Mouse (Mus musculus) CH12.LX (cell line): Measurements from ENCODE around the gene Tmem44. TPM values are rescaled to one million over a fixed set of nuclear protein-coding genes. Genes with fewer than 3 reads are reported as not detected.
A peak's percentile ranks its signal among the peaks of the same experiment; 100 is the strongest.

Experiments used
- DNase-seq: peaks from one replicate; pipeline ENCODE4 v3.0.0-alpha.2; 2013; ENCODE audit errors: extremely low read depth
- H3K27ac ChIP-seq: 2 replicates; pipeline ENCODE4 v1.5.1; 2012; ENCODE audit warnings: low read depth, mild to moderate bottlenecking, control low read depth, moderate library complexity; ENCODE audit not compliant: insufficient read depth
- H3K27me3 ChIP-seq: replicated peaks from 2 replicates; pipeline ENCODE3; 2012; ENCODE audit warnings: inconsistent platforms
- H3K36me3 ChIP-seq, 2 experiments: replicated peaks in 1 of 2; 2 replicates each; pipeline versions ENCODE3 to v1.6.1; 2012; ENCODE audit warnings: inconsistent platforms in 1 of 2, low read length in 1 of 2, mild to moderate bottlenecking in 1 of 2, mixed read lengths in 1 of 2, moderate library complexity in 1 of 2; ENCODE audit not compliant: control insufficient read depth in 1 of 2, insufficient read depth in 1 of 2
- H3K4me1 ChIP-seq, 2 experiments: 2 replicates each; pipeline ENCODE4 v1.6.1; 2012; ENCODE audit warnings: inconsistent platforms in 1 of 2, moderate library complexity in 1 of 2; ENCODE audit not compliant: insufficient read depth in 2 of 2, control insufficient read depth in 1 of 2
- H3K4me2 ChIP-seq: 2 replicates; pipeline ENCODE4 v1.6.1; 2012; ENCODE audit warnings: low read depth, mild to moderate bottlenecking, control low read depth; ENCODE audit not compliant: poor library complexity, insufficient read depth, severe bottlenecking
- H3K4me3 ChIP-seq, 3 experiments: fragments of 150-350 bp in 1 of 3; sonication (generic) in 1 of 3; replicated peaks in 1 of 3; 2 replicates each; pipeline versions ENCODE3 to v1.5.1; 2011 to 2012; ENCODE audit warnings: low read depth in 2 of 3, low read length in 2 of 3, mild to moderate bottlenecking in 2 of 3, moderate library complexity in 2 of 3, control low read depth in 1 of 3, improper control_type of control experiment in 1 of 3, inconsistent platforms in 1 of 3, mixed read lengths in 1 of 3; ENCODE audit not compliant: poor library complexity in 1 of 3
- H3K79me2 ChIP-seq: replicated peaks from 2 replicates; pipeline ENCODE4 v1.6.1; 2012; ENCODE audit warnings: mild to moderate bottlenecking, moderate library complexity; ENCODE audit not compliant: control insufficient read depth, poor library complexity, insufficient read depth, severe bottlenecking; ENCODE audit errors: extremely low read depth
- H3K9ac ChIP-seq: 2 replicates; pipeline ENCODE4 v1.6.1; 2012; ENCODE audit warnings: low read depth, mild to moderate bottlenecking, control low read depth, moderate library complexity; ENCODE audit not compliant: insufficient read depth
- H3K9me3 ChIP-seq: replicated peaks from 2 replicates; pipeline ENCODE3; 2012; ENCODE audit warnings: low read length, inconsistent platforms, mixed read lengths
- CHD1 ChIP-seq: IDR thresholded peaks from 2 replicates; pipeline ENCODE4 v1.6.1; 2012; ENCODE audit warnings: low read depth, low read length, improper control_type of control experiment, inconsistent platforms
- ELF1 ChIP-seq: IDR thresholded peaks from 2 replicates; pipeline ENCODE4 v1.6.1; 2014; ENCODE audit warnings: low read depth, mild to moderate bottlenecking, inconsistent platforms, low read length, improper control_type of control experiment
- EP300 ChIP-seq: IDR thresholded peaks from 2 replicates; pipeline ENCODE4 v1.6.1; 2011; ENCODE audit warnings: low read length, improper control_type of control experiment
- HCFC1 ChIP-seq: IDR thresholded peaks from 2 replicates; pipeline ENCODE4 v1.6.1; 2012; ENCODE audit warnings: low read depth, mild to moderate bottlenecking, inconsistent platforms, low read length, improper control_type of control experiment
- IRF4 ChIP-seq: IDR thresholded peaks from 2 replicates; pipeline ENCODE4 v1.6.1; 2014; ENCODE audit warnings: low read depth, mild to moderate bottlenecking, inconsistent platforms, low read length, improper control_type of control experiment
- JUND ChIP-seq: conservative IDR thresholded peaks from 2 replicates; pipeline ENCODE4 v1.6.1; 2011; ENCODE audit warnings: low read depth, low read length, improper control_type of control experiment
- KAT2A ChIP-seq: IDR thresholded peaks from 2 replicates; pipeline ENCODE4 v1.6.1; 2012; ENCODE audit warnings: low read length, improper control_type of control experiment, inconsistent platforms; ENCODE audit not compliant: insufficient replicate concordance
- MAFK ChIP-seq: IDR thresholded peaks from 2 replicates; pipeline ENCODE4 v1.6.1; 2011; ENCODE audit warnings: low read length, improper control_type of control experiment; ENCODE audit not compliant: insufficient replicate concordance
- MAZ ChIP-seq: IDR thresholded peaks from 2 replicates; pipeline ENCODE4 v1.6.1; 2012; ENCODE audit warnings: low read depth, mild to moderate bottlenecking, inconsistent platforms, low read length, improper control_type of control experiment, moderate library complexity
- MEF2A ChIP-seq: IDR thresholded peaks from 2 replicates; pipeline ENCODE4 v1.6.1; 2014; ENCODE audit warnings: low read depth, mild to moderate bottlenecking, inconsistent platforms, low read length, improper control_type of control experiment, borderline replicate concordance
- MXI1 ChIP-seq: IDR thresholded peaks from 2 replicates; pipeline ENCODE4 v1.6.1; 2011; ENCODE audit warnings: mild to moderate bottlenecking, low read depth, low read length, improper control_type of control experiment
- MYC ChIP-seq: IDR thresholded peaks from 2 replicates; pipeline ENCODE4 v1.6.1; 2011; ENCODE audit warnings: low read depth, mild to moderate bottlenecking, improper control_type of control experiment, low read length
- NELFE ChIP-seq: IDR thresholded peaks from 2 replicates; pipeline ENCODE4 v1.6.1; 2011; ENCODE audit warnings: low read depth, low read length, improper control_type of control experiment
- PAX5 ChIP-seq: IDR thresholded peaks from 2 replicates; pipeline ENCODE4 v1.6.1; 2012; ENCODE audit warnings: low read length, inconsistent platforms, mixed read lengths
- POLR2AphosphoS2 ChIP-seq: IDR thresholded peaks from 2 replicates; pipeline ENCODE4 v1.6.1; 2011; ENCODE audit warnings: low read depth, low read length, improper control_type of control experiment
- RAD21 ChIP-seq: IDR thresholded peaks from 2 replicates; pipeline ENCODE4 v1.6.1; 2011; ENCODE audit warnings: low read depth, mild to moderate bottlenecking, low read length, improper control_type of control experiment, moderate library complexity
- SIN3A ChIP-seq: IDR thresholded peaks from 2 replicates; pipeline ENCODE4 v1.6.1; 2012; ENCODE audit warnings: low read length, improper control_type of control experiment, inconsistent platforms
- SMC3 ChIP-seq: IDR thresholded peaks from 2 replicates; pipeline ENCODE4 v1.6.1; 2011; ENCODE audit warnings: low read depth, low read length, improper control_type of control experiment
- TCF12 ChIP-seq: IDR thresholded peaks from 2 replicates; pipeline ENCODE4 v1.6.1; 2014; ENCODE audit warnings: low read depth, mild to moderate bottlenecking, inconsistent platforms, low read length, improper control_type of control experiment
- UBTF ChIP-seq: IDR thresholded peaks from 2 replicates; pipeline ENCODE4 v1.6.1; 2012; ENCODE audit warnings: low read depth, mild to moderate bottlenecking, inconsistent platforms, low read length, improper control_type of control experiment, moderate library complexity
- USF1 ChIP-seq: IDR thresholded peaks from 2 replicates; pipeline ENCODE4 v1.6.1; 2014; ENCODE audit warnings: low read depth, mild to moderate bottlenecking, inconsistent platforms, low read length, improper control_type of control experiment
- USF2 ChIP-seq: conservative IDR thresholded peaks from 2 replicates; pipeline ENCODE4 v1.6.1; 2011; ENCODE audit warnings: low read depth, low read length, improper control_type of control experiment
- ZC3H11A ChIP-seq: IDR thresholded peaks from 2 replicates; pipeline ENCODE4 v1.6.1; 2012; ENCODE audit warnings: low read depth, mild to moderate bottlenecking, inconsistent platforms, low read length, improper control_type of control experiment
- ZKSCAN1 ChIP-seq: IDR thresholded peaks from 2 replicates; pipeline ENCODE4 v1.6.1; 2012; ENCODE audit warnings: low read depth, inconsistent platforms, low read length, improper control_type of control experiment, borderline replicate concordance
- ZMIZ1 ChIP-seq: IDR thresholded peaks from 2 replicates; pipeline ENCODE4 v1.6.1; 2012; ENCODE audit warnings: low read depth, mild to moderate bottlenecking, inconsistent platforms, low read length, improper control_type of control experiment
- ZNF384 ChIP-seq: IDR thresholded peaks from 2 replicates; pipeline ENCODE4 v1.6.1; 2012; ENCODE audit warnings: low read depth, low read length, improper control_type of control experiment, inconsistent platforms
- dilution Hi-C: fragments of 300-500 bp; cut with MboI; formaldehyde crosslinking; loops from 2 replicates; pipeline ENCODE4 v1.14.3; 2020; ENCODE audit warnings: low sequenced_read_pairs; ENCODE audit not compliant: extremely low pct_unique_long_range_greater_than_20kb, extremely low pct_ligation_motif_present
- in situ Hi-C: fragments of 300-500 bp; cut with MboI; formaldehyde crosslinking; loops from 3 replicates; pipeline ENCODE4 v1.14.3; 2019; ENCODE audit warnings: low sequenced_read_pairs, low pct_ligation_motif_present, low pct_unique_long_range_greater_than_20kb, mixed read lengths
- polyA plus RNA-seq: library from polyadenylated mRNA; unstranded; fragments of >175 nt; gene quantifications from 2 replicates; pipeline ENCODE4 v1.2.1, GENCODE M21; 2012; ENCODE audit warnings: low read depth; ENCODE audit not compliant: insufficient read length
- total RNA-seq, 2 experiments: library from RNA; depleted of rRNA; stranded (reverse); fragments of 300-350 nt in 1 of 2; fragments of >200 nt in 1 of 2; gene quantifications; 2 replicates each; pipeline ENCODE4 v1.2.3; 2012 to 2014

The Tmem44 gene
- total and polyA plus RNA-seq, 3 experiments: 0.16 to 0.70 (median 0.51) TPM

DNA sequence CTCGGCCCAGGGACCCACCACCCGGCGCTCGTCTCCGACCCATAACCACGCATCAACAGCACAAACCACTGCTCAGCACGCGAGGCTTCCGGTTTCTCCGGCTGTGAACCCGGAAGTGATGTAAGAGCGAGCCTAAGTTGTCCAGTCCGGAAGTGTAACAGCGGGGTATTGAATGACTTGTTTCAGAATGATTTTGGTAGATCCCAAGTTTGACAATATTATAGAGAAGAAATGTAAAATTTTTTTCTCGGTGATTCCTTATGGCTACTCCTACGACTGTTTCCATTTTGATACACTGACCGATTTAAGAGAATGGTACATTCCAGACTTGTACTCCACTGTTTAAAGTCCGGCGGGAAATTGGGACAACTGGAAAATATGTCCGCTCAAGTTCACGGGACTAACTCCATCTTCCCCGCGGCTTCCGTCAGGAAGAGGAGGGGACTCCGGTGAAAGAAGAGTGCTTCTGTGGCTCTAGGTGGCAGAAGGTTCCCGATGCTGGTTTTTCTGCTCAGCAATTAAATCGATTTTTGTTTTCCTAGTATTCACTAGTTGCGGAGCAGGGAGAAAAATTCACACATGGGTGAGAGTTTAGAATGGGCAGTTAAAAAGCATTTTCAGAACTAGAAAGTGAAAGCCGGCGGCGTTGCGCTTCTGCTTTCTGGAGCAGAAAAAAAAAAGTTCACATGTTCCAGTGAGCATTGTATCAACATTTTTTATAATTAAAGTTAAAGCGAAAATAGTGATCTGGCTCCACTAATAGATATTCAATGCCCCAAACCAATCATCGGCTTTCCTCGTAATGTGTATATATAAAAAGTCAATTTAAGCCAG is 37.1 kb upstream of the Tmem44 start, which contains the start of gene Lsg1 (continued):
- peak; percentile 69 for TF ChIP-seq JUND
- peak; percentile 94 for TF ChIP-seq ZNF384
- TF ChIP-seq POLR2AphosphoS2: peak; percentile 85
- peak; percentile 95 for TF ChIP-seq HCFC1
- TF ChIP-seq RAD21: peak; percentile 66
- TF ChIP-seq MAZ: no peak
- TF ChIP-seq ZKSCAN1: no peak
- peak; percentile 84; the same call in 1 of the 2 replicates for TF ChIP-seq KAT2A
- peak; percentile 100 for TF ChIP-seq CHD1
- TF ChIP-seq TCF12: peak; percentile 76
- peak; percentile 54 for TF ChIP-seq SMC3
- no peak for TF ChIP-seq ZC3H11A

DNA sequence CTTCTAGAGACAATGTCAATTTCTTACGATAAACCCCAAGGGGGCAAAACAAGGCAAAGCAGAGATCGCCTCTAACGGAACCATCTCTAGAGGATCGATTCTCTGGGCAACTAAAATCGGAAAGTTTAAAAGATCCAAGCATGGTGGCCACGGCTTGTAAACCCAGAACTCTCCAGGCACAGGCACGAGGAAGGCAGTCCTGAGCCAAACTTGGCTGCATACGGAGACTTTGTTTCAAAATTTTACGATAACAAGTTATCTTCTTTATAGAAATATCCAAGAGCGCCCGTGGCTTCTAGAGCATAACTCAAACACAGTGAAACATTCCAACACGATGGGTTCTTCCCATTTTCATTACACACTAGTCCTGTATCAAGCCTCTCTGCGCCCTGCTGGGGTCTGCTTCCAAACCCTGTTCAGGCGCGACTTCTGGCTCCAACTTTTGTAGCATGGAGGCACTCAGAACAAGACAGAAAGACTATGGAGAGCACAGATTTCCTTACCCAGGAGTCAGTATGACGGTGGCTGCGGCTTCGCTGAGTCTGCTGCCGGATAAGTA is 36.4 kb upstream of the Tmem44 start:
- peaks cover 42% of the 10 kb centered on the region for H3K79me2 ChIP-seq
- H3K4me3 ChIP-seq: peak overlapping the region; percentile 76 to 99 (median 93)
- peak overlapping the region; percentile 93 for H3K4me2 ChIP-seq
- in situ Hi-C loops: no loop called here
- DNase-seq: no peak
- peak overlapping the region; percentile 15; the same call in 1 of the 2 replicates for H3K27ac ChIP-seq
- H3K9ac ChIP-seq: peak overlapping the region; percentile 93
- H3K27me3 ChIP-seq: no peaks in the 10 kb centered on the region
- no peak for TF ChIP-seq PAX5
- TF ChIP-seq ZNF384: no peak
- no peak for TF ChIP-seq IRF4
- no peak for TF ChIP-seq UBTF
- no peak for TF ChIP-seq SIN3A
- no peak for TF ChIP-seq ZMIZ1
- no peak for TF ChIP-seq EP300
- no peak for TF ChIP-seq MXI1
- no peak for TF ChIP-seq ZKSCAN1
- no peak for TF ChIP-seq NELFE
- no peak for TF ChIP-seq MAFK
- no peak for TF ChIP-seq ZC3H11A
- no peak for TF ChIP-seq MYC
- TF ChIP-seq ELF1: no peak
- no peak for TF ChIP-seq MEF2A
- TF ChIP-seq HCFC1: no peak
- TF ChIP-seq TCF12: no peak
- no peak for TF ChIP-seq USF1
- no peak for TF ChIP-seq CHD1
- no peak for TF ChIP-seq USF2
- TF ChIP-seq, all 38 proteins: peak for 0
- Histone ChIP-seq H3K36me3 (peaks cover 32 to 40% of the 10 kb centered on the region in 2 experiments), H3K4me1 (peaks cover 6 to 54% of the 10 kb centered on the region in 2 experiments), H3K9me3 (no peaks in the 10 kb centered on the region)
- dilution Hi-C loops: no loop called here
